Mouse (Mus musculus) cerebellum, adult 2 months (tissue): ENCODE measurements around the gene Scaf4.

Experiments
- CTCF ChIP-seq: fragments of 200-500 bp; IDR thresholded peaks from 2 replicates; pipeline ENCODE4 v1.5.1; 2011; ENCODE audit warnings: low read depth, mild to moderate bottlenecking, control low read depth, low read length, moderate library complexity, borderline replicate concordance; ENCODE audit not compliant: insufficient read depth
- POLR2A ChIP-seq: fragments of 200-500 bp; IDR thresholded peaks from 2 replicates; pipeline ENCODE4 v1.6.1; 2011; ENCODE audit warnings: low read length, control low read depth, borderline replicate concordance; ENCODE audit not compliant: insufficient read depth

DNA sequence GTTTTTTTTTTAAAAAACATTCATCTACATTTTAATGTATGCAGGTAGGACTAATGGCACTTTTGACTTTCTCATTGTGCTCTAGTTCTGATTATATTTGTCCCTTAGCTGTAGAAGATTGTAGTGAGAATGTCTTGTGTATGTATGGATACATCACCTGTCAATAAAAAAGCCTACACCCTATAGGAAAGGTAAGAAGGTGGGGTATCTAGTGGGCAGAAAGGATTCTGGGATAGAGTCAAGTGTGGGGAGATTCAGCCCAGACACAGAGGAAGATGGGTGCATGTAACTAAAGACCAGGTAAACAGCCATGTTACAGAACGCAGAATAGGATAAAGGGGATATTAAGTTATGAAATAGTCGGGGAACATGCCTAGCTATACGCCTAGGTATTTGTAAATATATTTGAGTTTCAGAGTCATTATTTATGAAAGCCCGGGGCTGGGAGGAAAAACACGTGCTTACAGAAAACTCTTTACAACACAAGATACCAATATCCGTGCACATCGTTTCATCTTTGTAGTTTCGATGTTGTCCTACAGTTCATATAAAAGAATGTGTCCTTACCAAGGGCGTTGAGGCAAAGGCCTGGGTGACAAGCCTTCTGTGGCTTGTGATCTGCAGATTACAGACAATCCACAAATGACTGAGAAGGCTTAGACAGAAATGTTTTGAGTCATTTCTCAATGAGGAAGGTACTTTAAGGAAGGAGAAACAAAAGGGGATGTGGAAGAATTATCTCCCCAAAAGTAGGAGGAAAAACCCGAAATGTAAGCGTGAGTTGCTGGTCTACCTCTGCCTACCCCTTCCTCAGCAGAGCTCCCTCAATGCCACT is 69.4 kb downstream of the Scaf4 start:
- no peak for TF ChIP-seq POLR2A
- no peak for TF ChIP-seq CTCF
